Mouse (Mus musculus) cerebellum, adult 11-12 months (tissue): ENCODE measurements around the gene Phyhd1.

Experiments
- DNase-seq: peaks from one replicate; pipeline ENCODE4 v3.0.0; 2022

Phyhd1 gene

GRCm38 (mm10) chr2:30265767-30266253 is at the start of gene Phyhd1:
Gene Phyhd1 (plus strand): TSS chr2:30266203.
- DNase-seq = peak; percentile 85

GRCm38 (mm10) chr2:30216293-30216692 is 49.7 kb upstream of the Phyhd1 start:
- no peak for DNase-seq

GRCm38 (mm10) chr2:30235593-30235992 is 30.4 kb upstream of the Phyhd1 start:
- peak; percentile 30 for DNase-seq

GRCm38 (mm10) chr2:30236426-30237198 is 29.4 kb upstream of the Phyhd1 start:
- DNase-seq = peak; percentile 27

- DNase-seq = peak; percentile 99
Observed at GRCm38 (mm10) chr2:30237199-30237880, 28.7 kb upstream of the Phyhd1 start, which contains the start of gene Lrrc8a. Gene Lrrc8a (plus strand): TSS chr2:30237715.

GRCm38 (mm10) chr2:30237881-30238280 is 28.1 kb upstream of the Phyhd1 start:
- no peak for DNase-seq

GRCm38 (mm10) chr2:30238906-30239465 is 27.0 kb upstream of the Phyhd1 start:
- peak; percentile 26 for DNase-seq

GRCm38 (mm10) chr2:30239777-30240176 is 26.2 kb upstream of the Phyhd1 start:
- peak; percentile 37 for DNase-seq

GRCm38 (mm10) chr2:30240267-30240666 is 25.7 kb upstream of the Phyhd1 start, which contains the start of gene Gm28035:
Gene Gm28035 (plus strand): TSS chr2:30240567.
- no peak for DNase-seq

GRCm38 (mm10) chr2:30242509-30242908 is 23.5 kb upstream of the Phyhd1 start:
- peak; percentile 81 for DNase-seq

GRCm38 (mm10) chr2:30243391-30243790 is 22.6 kb upstream of the Phyhd1 start:
- DNase-seq = no peak

- peak; percentile 18 for DNase-seq
Observed at GRCm38 (mm10) chr2:30244595-30245178, 21.3 kb upstream of the Phyhd1 start.

- DNase-seq = no peak
Observed at GRCm38 (mm10) chr2:30247036-30247435, 19.0 kb upstream of the Phyhd1 start.

- no peak for DNase-seq
Observed at GRCm38 (mm10) chr2:30247681-30248080, 18.3 kb upstream of the Phyhd1 start.

GRCm38 (mm10) chr2:30249182-30249581 is 16.8 kb upstream of the Phyhd1 start:
- no peak for DNase-seq

- DNase-seq = no peak
Observed at GRCm38 (mm10) chr2:30250166-30251128, 15.6 kb upstream of the Phyhd1 start.

GRCm38 (mm10) chr2:30251417-30252104 is 14.4 kb upstream of the Phyhd1 start:
- no peak for DNase-seq

- DNase-seq = no peak
Observed at GRCm38 (mm10) chr2:30252521-30252920, 13.5 kb upstream of the Phyhd1 start.

GRCm38 (mm10) chr2:30253809-30254208 is 12.2 kb upstream of the Phyhd1 start:
- DNase-seq = no peak

- no peak for DNase-seq
Observed at GRCm38 (mm10) chr2:30255631-30256395, 10.2 kb upstream of the Phyhd1 start.
